8 mouse cellular contexts compared by ENCODE assay signal in the genomic region with DNA sequence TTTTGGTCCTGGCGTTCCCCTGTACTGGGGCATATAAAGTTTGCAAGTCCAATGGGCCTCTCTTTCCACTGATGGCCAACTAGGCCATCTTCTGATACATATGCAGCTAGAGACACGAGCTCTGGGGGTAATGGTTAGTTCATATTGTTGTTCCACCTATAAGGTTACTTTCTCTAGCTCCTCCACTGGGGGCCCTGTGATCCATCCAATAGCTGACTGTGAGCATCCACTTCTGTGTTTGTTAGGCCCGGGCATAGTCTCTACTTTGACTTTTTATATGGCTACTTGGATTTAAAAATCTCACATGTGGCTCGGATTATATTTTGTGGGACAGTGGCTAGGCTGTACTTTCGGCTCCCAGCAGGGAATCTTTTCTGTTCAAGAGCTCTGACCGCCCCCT. TPM values are rescaled to one million over a fixed set of nuclear protein-coding genes. Genes with fewer than 3 reads are reported as not detected.
A peak's percentile ranks its signal among the peaks of the same experiment; 100 is the strongest.
DNase-seq lines count a peak whose midpoint lies in the region; ATAC-seq and TF ChIP-seq lines count a peak whose summit lies in the region.
"Not testable (repeated sequence)": the region's sequence is repeated elsewhere in the genome, so short reads cannot be mapped to it uniquely, and the experiment has no call there.

No protein-coding gene starts in this region.

- H3K9me3 ChIP-seq in CH12.LX (replicated peaks; ENCODE audit: low read length); embryonic facial prominence, embryonic 11.5 days (replicated peaks; ENCODE audit: control insufficient read depth, low read length); forebrain, embryonic 16.5 days (ENCODE audit: control insufficient read depth, low read length); hindbrain, embryonic 10.5 days; kidney, embryonic 14.5 days (ENCODE audit: control insufficient read depth, low read length); neural tube, embryonic 13.5 days: not testable (repeated sequence)

- TF ChIP-seq POLR2A in CH12.LX (IDR thresholded peaks at IDR 0.05; ENCODE audit: low read depth, low read length); liver, adult 2 months (IDR thresholded peaks at IDR 0.05; ENCODE audit: extremely low read depth, insufficient read depth, low read length): not testable (repeated sequence)

- in situ Hi-C loops in CH12.LX (cut with MboI; ENCODE audit: low pct_ligation_motif_present, low pct_unique_long_range_greater_than_20kb, low sequenced_read_pairs) = not testable (repeated sequence)

- H3K9ac ChIP-seq in CH12.LX (ENCODE audit: insufficient read depth, low read depth) = peak overlapping the region; percentile 92
- peak overlapping the region; percentile 69 for H3K9ac ChIP-seq in embryonic facial prominence, embryonic 11.5 days (replicated peaks; ENCODE audit: low read length)
- peak overlapping the region; percentile 76 for H3K9ac ChIP-seq in forebrain, embryonic 16.5 days (replicated peaks; ENCODE audit: low read depth, low read length)
- H3K9ac ChIP-seq in kidney, embryonic 14.5 days (ENCODE audit: low read depth, low read length) = peak overlapping the region; percentile 66
- H3K9ac ChIP-seq in liver, adult 2 months (ENCODE audit: low read depth, low read length) = peak overlapping the region; percentile 46
- H3K9ac ChIP-seq in neural tube, embryonic 13.5 days = peak overlapping the region; percentile 94

- peaks cover 14 to 25% of the 10 kb centered on the region in 2 experiments for H3K36me3 ChIP-seq in CH12.LX (replicated peaks in 1 of 2; ENCODE audit: control insufficient read depth in 1 of 2, insufficient read depth in 1 of 2, low read length in 1 of 2)
- not testable (repeated sequence) for H3K36me3 ChIP-seq in embryonic facial prominence, embryonic 11.5 days (replicated peaks; ENCODE audit: control insufficient read depth, insufficient read depth, low read depth, low read length); forebrain, embryonic 16.5 days (ENCODE audit: control insufficient read depth, insufficient read depth); macrophage (ENCODE audit: inconsistent target)
- peaks cover 21% of the 10 kb centered on the region for H3K36me3 ChIP-seq in hindbrain, embryonic 10.5 days
- H3K36me3 ChIP-seq in kidney, embryonic 14.5 days (ENCODE audit: control insufficient read depth, insufficient read depth, low read length) = peaks cover 19% of the 10 kb centered on the region
- H3K36me3 ChIP-seq in liver, adult 2 months (ENCODE audit: control insufficient read depth, insufficient read depth, low read length) = peaks cover 13% of the 10 kb centered on the region
- peaks cover 17% of the 10 kb centered on the region for H3K36me3 ChIP-seq in neural tube, embryonic 13.5 days

- peak; percentile 39; the same call in 1 of the 2 replicates for ATAC-seq in embryonic facial prominence, embryonic 11.5 days (replicated peaks; ENCODE audit: insufficient number of reproducible peaks, low FRiP score, low TSS enrichment, low read depth)
- ATAC-seq in forebrain, embryonic 16.5 days = peak; percentile 32
- not testable (repeated sequence) for ATAC-seq in kidney, embryonic 14.5 days (ENCODE audit: low FRiP score, low TSS enrichment)
- peak; percentile 54 for ATAC-seq in neural tube, embryonic 13.5 days (ENCODE audit: low read depth)

- H3K27me3 ChIP-seq in CH12.LX (replicated peaks); embryonic facial prominence, embryonic 11.5 days (ENCODE audit: control insufficient read depth, insufficient read depth, low read length); forebrain, embryonic 16.5 days (replicated peaks; ENCODE audit: control insufficient read depth, insufficient read depth, low read length); hindbrain, embryonic 10.5 days (ENCODE audit: insufficient read depth, poor library complexity, severe bottlenecking); kidney, embryonic 14.5 days (ENCODE audit: control insufficient read depth, insufficient read depth, low read length); liver, adult 2 months (ENCODE audit: control insufficient read depth, insufficient read depth, low read length); neural tube, embryonic 13.5 days: not testable (repeated sequence)

- peaks cover 6 to 37% of the 10 kb centered on the region in 2 experiments; a peak in 3 of 4 replicates for H3K4me1 ChIP-seq in CH12.LX (ENCODE audit: control insufficient read depth in 1 of 2, insufficient read depth in 2 of 2)
- not testable (repeated sequence) for H3K4me1 ChIP-seq in embryonic facial prominence, embryonic 11.5 days (ENCODE audit: control insufficient read depth, insufficient read depth, low read length); kidney, embryonic 14.5 days (ENCODE audit: control insufficient read depth, insufficient read depth, low read length)
- peaks cover 17% of the 10 kb centered on the region for H3K4me1 ChIP-seq in forebrain, embryonic 16.5 days (replicated peaks; ENCODE audit: control insufficient read depth, insufficient read depth, low read length)
- peaks cover 20% of the 10 kb centered on the region for H3K4me1 ChIP-seq in hindbrain, embryonic 10.5 days (replicated peaks)
- H3K4me1 ChIP-seq in liver, adult 2 months (ENCODE audit: control insufficient read depth, insufficient read depth, low read length) = peaks cover 16% of the 10 kb centered on the region
- peaks cover 18% of the 10 kb centered on the region for H3K4me1 ChIP-seq in neural tube, embryonic 13.5 days (replicated peaks)

- peak overlapping the region; percentile 13; the same call in 1 of the 2 replicates for H3K27ac ChIP-seq in CH12.LX (ENCODE audit: insufficient read depth, low read depth)
- H3K27ac ChIP-seq in embryonic facial prominence, embryonic 11.5 days (replicated peaks; ENCODE audit: low read depth, low read length) = 0 out of 2 replicates have a peak overlapping the region, but pooled peaks have one; percentile 70
- peak overlapping the region; percentile 89 for H3K27ac ChIP-seq in forebrain, embryonic 16.5 days (ENCODE audit: low read length)
- peak overlapping the region; percentile 90 for H3K27ac ChIP-seq in hindbrain, embryonic 10.5 days
- H3K27ac ChIP-seq in kidney, embryonic 14.5 days (ENCODE audit: low read depth, low read length) = peak overlapping the region; percentile 83; the same call in 1 of the 2 replicates
- not testable (repeated sequence) for H3K27ac ChIP-seq in liver, adult 2 months (replicated peaks; ENCODE audit: insufficient read depth, low read depth, low read length)
- H3K27ac ChIP-seq in macrophage = peak overlapping the region; percentile 52
- peak overlapping the region; percentile 91 for H3K27ac ChIP-seq in neural tube, embryonic 13.5 days (replicated peaks)

- WGBS in embryonic facial prominence, embryonic 11.5 days = 21% methylated on average over 6 of the region's 6 CpGs
- 17% methylated on average over 6 of the region's 6 CpGs for WGBS in forebrain, embryonic 16.5 days
- 18% methylated on average over 6 of the region's 6 CpGs for WGBS in hindbrain, embryonic 10.5 days
- 17% methylated on average over 6 of the region's 6 CpGs for WGBS in kidney, embryonic 14.5 days
- 19% methylated on average over 6 of the region's 6 CpGs for WGBS in liver, adult 2 months
- WGBS in macrophage (ENCODE audit: missing documents) = 16% methylated on average over 6 of the region's 6 CpGs
- 21% methylated on average over 6 of the region's 6 CpGs for WGBS in neural tube, embryonic 13.5 days

- TF ChIP-seq CTCF in CH12.LX (conservative IDR thresholded peaks at IDR 0.05 in 1 of 2, IDR thresholded peaks at IDR 0.05 in 1 of 2; ENCODE audit: low read depth in 2 of 2, low read length in 2 of 2); liver, adult 2 months (IDR thresholded peaks at IDR 0.05; ENCODE audit: low read depth, low read length): not testable (repeated sequence)

- H3K4me3 ChIP-seq in CH12.LX (replicated peaks in 1 of 3; ENCODE audit: low read depth in 2 of 3, low read length in 2 of 3, poor library complexity in 1 of 3) (peak overlapping the region; percentile 67 to 100 (median 84)), macrophage (ENCODE audit: inconsistent target) (peak overlapping the region; percentile 69)
- peak overlapping the region; percentile 99 for H3K4me3 ChIP-seq in embryonic facial prominence, embryonic 11.5 days (ENCODE audit: low read depth, low read length)
- peak overlapping the region; percentile 65 for H3K4me3 ChIP-seq in forebrain, embryonic 16.5 days (replicated peaks; ENCODE audit: low read length)
- peak overlapping the region; percentile 99 for H3K4me3 ChIP-seq in hindbrain, embryonic 10.5 days
- H3K4me3 ChIP-seq in kidney, embryonic 14.5 days (ENCODE audit: low read length) = peak overlapping the region; percentile 88
- H3K4me3 ChIP-seq in liver, adult 2 months (ENCODE audit: insufficient read depth, low read depth, low read length) = peak overlapping the region; percentile 77
- H3K4me3 ChIP-seq in neural tube, embryonic 13.5 days = peak overlapping the region; percentile 99

- not testable (repeated sequence) for TF ChIP-seq RAD21 in CH12.LX (IDR thresholded peaks at IDR 0.05; ENCODE audit: low read depth, low read length)

- H3K79me2 ChIP-seq in CH12.LX (replicated peaks; ENCODE audit: control insufficient read depth, extremely low read depth, insufficient read depth, poor library complexity, severe bottlenecking) = peaks cover 42% of the 10 kb centered on the region
- peaks cover 15% of the 10 kb centered on the region for H3K79me2 ChIP-seq in liver, adult 2 months (ENCODE audit: control insufficient read depth, insufficient read depth, low read length)
- peaks cover 39% of the 10 kb centered on the region for H3K79me2 ChIP-seq in macrophage (ENCODE audit: inconsistent target)

- TF ChIP-seq EP300 in CH12.LX (IDR thresholded peaks at IDR 0.05; ENCODE audit: low read length) = not testable (repeated sequence)

- H3K4me2 ChIP-seq in CH12.LX (ENCODE audit: insufficient read depth, low read depth, poor library complexity, severe bottlenecking) = peak overlapping the region; percentile 93
- H3K4me2 ChIP-seq in embryonic facial prominence, embryonic 11.5 days (ENCODE audit: low read depth, low read length) = peak overlapping the region; percentile 42
- H3K4me2 ChIP-seq in forebrain, embryonic 16.5 days (ENCODE audit: low read length) = peak overlapping the region; percentile 63
- H3K4me2 ChIP-seq in kidney, embryonic 14.5 days (replicated peaks; ENCODE audit: low read depth, low read length) = peak overlapping the region; percentile 51
- peak overlapping the region; percentile 99 for H3K4me2 ChIP-seq in neural tube, embryonic 13.5 days

- DNase-seq in CH12.LX (ENCODE audit: extremely low read depth); embryonic facial prominence, embryonic 11.5 days (ENCODE audit: low spot score); hindbrain, embryonic 10.5 days (ENCODE audit: low spot score); liver, adult 2 months (ENCODE audit: extremely low read depth, low read depth, low spot score): not testable (repeated sequence)

- dilution Hi-C loops in CH12.LX (cut with MboI; ENCODE audit: extremely low pct_ligation_motif_present, extremely low pct_unique_long_range_greater_than_20kb, low sequenced_read_pairs) = not testable (repeated sequence)

RNA-seq across cellular contexts. Expression of a gene that starts 0.6 kb away (rescaled TPM):
- total RNA-seq in CH12.LX (2012; rRNA removed) (63.7 and 65.6 TPM in 2 replicates), CH12.LX (2014; rRNA removed) (84.3 and 85.9 TPM in 2 replicates)
- polyA plus RNA-seq in CH12.LX (2012; ENCODE audit: insufficient read length, low read depth) (146 and 156 TPM in 2 replicates), macrophage (2018) (27.6 to 37.3 TPM (median 33.9 TPM) in 3 replicates)
- 30.9 and 31.0 TPM in 2 replicates for polyA plus RNA-seq in embryonic facial prominence, embryonic 11.5 days (2014; fragmentation: Nextera tagmentation; extraction: Ambion mirVana)
- 26.8 and 26.9 TPM in 2 replicates for polyA plus RNA-seq in forebrain, embryonic 16.5 days (2015; fragmentation: Nextera tagmentation; extraction: Ambion mirVana)
- polyA plus RNA-seq in hindbrain, embryonic 10.5 days (2016; fragmentation: Nextera tagmentation; extraction: Ambion mirVana) = 26.7 and 31.7 TPM in 2 replicates
- polyA plus RNA-seq in kidney, embryonic 14.5 days (2014; fragmentation: Nextera tagmentation; extraction: Ambion mirVana) = 38.1 and 38.4 TPM in 2 replicates
- total RNA-seq in liver, adult 2 months (2014; rRNA removed) = 15.4 and 16.4 TPM in 2 replicates
- polyA plus RNA-seq in liver, adult 2 months (2012; rRNA removed) = 12.2 and 12.8 TPM in 2 replicates
- 100 to 1,000 TPM in 3 of 26 experiments, 10 to 100 TPM in 23; 39.9 to 175 (median 59.8) TPM for total RNA-seq in macrophage (2018; cell fraction: chromatin; rRNA removed)
- total RNA-seq in macrophage (2018; cell fraction: cytosol; rRNA removed) = 10 to 100 TPM; 23.8 to 58.7 (median 33.8) TPM
- 100 to 1,000 TPM in 4 of 26 experiments, 10 to 100 TPM in 22; 33.9 to 122 (median 51.6) TPM for total RNA-seq in macrophage (2018; cell fraction: nucleus; rRNA removed)
- 36.9 and 38.7 TPM in 2 replicates for polyA plus RNA-seq in neural tube, embryonic 13.5 days (2015; fragmentation: Nextera tagmentation; extraction: Ambion mirVana)

Comparison
In these comparisons a context has a peak if more than half of its experiments do, and no peak if none do; other contexts are left out.
1. H3K4me2 ChIP-seq: peak in every context shown above with its lines; median percentile 99 in neural tube, embryonic 13.5 days; 93 in CH12.LX; 63 in forebrain, embryonic 16.5 days; 51 in kidney, embryonic 14.5 days; 42 in embryonic facial prominence, embryonic 11.5 days.